Mouse (Mus musculus) lung, postnatal 14 days (tissue): ENCODE measurements around the gene Sergef.
A peak's percentile ranks its signal among the peaks of the same experiment; 100 is the strongest.
"Not testable (repeated sequence)": the region's sequence is repeated elsewhere in the genome, so short reads cannot be mapped to it uniquely, and the experiment has no call there.

Source experiments
- DNase-seq: peaks from one replicate; pipeline ENCODE4 v3.0.0; 2021

Gene Sergef

GRCm38 (mm10) chr7:46639692-46640031 is at the start of gene Sergef:
Gene Sergef, minus strand, starts transcription at chr7:46639807.
- peak; percentile 89 for DNase-seq

GRCm38 (mm10) chr7:46686827-46687226 is 47.2 kb upstream of the Sergef start:
- DNase-seq, result no peak

DNA sequence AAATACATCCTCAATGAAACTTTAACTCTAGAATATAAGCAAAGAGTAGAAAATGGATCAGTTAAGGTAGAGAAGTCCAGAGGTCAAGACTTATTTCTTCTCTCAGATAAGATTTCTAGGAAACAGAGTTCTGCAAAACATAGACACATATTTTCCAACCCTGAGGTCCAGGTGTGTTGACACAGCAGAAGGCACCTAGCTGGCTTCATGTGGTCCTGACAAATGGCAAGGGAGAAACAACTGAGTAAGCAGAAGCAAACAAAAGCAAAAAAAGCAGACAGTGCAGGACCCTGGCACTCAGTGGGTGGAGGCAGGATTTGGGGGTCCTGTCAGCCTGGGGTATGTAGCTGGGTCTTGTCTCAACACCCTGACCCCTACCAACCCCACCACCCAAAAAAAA is 41.1 kb upstream of the Sergef start:
- DNase-seq, result no peak

DNA sequence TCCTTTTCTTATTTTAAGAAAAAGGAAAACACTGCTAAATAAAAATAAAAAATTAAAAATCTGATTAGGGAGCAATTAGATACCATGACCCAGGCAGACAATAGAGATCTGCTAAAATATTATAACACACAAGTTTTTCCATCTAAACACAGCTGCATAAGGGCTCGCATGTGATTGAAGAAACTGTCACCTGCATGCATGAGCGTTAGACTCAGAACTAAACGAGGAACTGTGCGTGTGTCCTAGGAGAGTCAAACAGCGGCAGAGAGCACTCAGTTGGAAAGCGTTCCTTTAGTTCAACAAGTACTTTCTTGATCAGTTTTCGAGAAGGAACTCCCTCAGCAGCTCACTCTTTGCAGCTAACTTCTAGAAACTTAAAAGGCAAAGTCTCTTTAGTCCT is 39.4 kb upstream of the Sergef start:
- DNase-seq, result not testable (repeated sequence)

DNA sequence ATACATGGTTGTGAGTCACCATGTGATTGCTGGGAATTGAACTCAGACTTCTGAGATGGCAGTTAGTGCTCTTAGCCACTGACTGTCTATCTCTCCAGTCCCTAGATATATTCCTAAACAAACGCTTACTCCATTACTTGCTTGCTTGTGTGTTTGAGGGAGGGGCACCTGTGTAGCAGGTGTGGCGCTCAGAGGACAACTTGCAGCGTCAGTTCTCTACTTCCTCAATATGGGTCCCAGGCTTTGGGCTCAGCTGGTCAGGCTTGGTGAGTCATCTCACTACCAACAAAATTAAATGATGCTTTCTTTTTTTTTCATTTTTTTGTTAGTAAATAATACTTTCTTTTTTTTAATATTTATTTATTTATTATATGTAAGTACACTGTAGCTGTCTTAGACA is 38.8 kb upstream of the Sergef start:
- DNase-seq, result no peak

DNA sequence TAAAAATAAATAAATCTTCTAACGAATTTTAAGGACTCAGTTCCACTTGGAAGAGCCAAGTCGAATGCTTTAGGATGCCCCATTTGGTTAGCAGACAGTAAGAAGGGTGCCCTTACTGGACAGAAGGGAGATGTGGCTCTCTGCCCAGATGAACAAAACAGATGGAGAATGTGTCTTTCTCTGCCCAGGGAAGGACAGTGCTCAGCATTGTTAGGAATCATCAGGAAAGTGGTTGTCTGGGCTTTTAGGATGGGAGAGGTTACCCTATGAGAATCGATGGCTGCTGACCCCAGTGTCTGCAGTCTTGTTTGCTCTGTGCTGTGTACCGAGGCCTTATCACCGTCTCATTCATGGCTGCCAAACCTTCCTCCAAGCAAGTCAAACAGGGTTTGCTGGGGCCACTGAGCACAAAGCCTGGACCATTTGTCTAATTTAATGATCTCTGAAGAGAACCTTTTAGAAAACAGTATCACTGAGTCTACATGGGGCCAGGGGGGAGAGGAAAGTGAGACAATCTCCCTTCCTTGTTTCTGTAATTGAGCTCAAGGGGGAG is 37.3 kb upstream of the Sergef start:
- DNase-seq, result no peak

DNA sequence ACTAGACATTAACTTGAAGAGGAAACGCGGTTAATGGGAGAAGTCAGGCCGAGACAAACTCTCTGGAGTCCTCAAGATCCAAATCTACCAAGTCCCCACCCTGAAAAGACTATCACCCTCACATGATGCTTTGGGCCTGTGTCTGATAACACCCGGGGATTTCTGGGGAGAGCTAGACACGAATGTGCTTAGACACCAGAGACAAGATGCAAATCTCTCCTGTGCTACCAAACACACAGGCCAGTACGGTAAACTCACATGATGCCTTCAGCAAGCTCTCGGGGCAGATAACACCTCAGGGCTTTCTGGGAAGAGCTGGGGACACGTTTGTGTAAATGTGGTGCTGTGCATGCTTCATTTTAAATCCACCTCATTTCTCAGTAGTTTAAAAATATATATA is 36.3 kb upstream of the Sergef start:
- no peak for DNase-seq

DNA sequence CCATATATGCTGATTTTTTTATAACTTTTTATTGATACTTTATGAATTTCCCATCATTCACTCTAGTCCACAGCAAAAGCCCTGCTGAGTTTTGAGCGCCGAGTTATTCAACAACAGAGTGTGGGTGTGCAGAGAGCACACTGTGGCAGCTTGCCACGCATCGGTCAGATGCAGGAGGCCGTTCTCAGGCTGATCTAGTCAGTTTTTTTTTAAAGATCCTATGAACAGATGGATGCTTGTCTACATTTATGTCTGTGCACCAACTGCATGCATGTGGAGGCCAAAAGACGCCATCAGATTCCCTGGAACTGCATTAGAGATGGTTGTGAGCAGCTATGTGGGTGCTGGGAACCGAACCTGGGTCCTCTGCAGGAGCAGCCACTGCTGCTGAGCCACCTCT is 35.5 kb upstream of the Sergef start:
- no peak for DNase-seq

- DNase-seq, result no peak
Measured at GRCm38 (mm10) chr7:46672160-46672672, 32.6 kb upstream of the Sergef start, which contains the start of gene Tph1. Gene Tph1, minus strand, starts transcription at chr7:46672537.

- DNase-seq, result no peak
Measured at GRCm38 (mm10) chr7:46667256-46667655, 27.6 kb upstream of the Sergef start.

- DNase-seq, result peak; percentile 20
Measured at GRCm38 (mm10) chr7:46665236-46665635, 25.6 kb upstream of the Sergef start.

DNA sequence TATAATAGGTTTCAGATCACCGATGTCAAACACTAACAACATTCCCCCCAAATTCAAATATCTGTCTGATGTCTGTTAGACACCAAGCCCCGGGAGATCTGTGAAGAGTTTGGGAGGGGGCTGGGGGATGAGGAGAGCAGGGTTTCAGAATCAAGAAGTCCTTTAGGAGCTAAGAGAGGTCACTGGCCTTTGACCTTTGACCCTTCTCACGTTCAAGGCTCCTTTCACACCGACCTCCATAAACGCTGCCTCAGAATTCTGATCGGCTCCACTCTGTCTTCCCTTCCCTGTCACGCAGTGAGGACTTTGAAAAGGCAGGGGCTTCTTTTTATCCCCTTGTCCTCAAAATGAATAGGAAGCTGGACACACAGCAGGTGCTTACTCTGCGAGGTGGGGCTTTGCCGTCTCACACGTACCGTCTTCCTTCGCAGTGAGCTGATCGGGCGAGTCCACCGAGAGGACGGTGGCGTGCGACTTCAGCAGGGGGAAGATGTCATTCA is 22.0 kb upstream of the Sergef start:
- no peak for DNase-seq

DNA sequence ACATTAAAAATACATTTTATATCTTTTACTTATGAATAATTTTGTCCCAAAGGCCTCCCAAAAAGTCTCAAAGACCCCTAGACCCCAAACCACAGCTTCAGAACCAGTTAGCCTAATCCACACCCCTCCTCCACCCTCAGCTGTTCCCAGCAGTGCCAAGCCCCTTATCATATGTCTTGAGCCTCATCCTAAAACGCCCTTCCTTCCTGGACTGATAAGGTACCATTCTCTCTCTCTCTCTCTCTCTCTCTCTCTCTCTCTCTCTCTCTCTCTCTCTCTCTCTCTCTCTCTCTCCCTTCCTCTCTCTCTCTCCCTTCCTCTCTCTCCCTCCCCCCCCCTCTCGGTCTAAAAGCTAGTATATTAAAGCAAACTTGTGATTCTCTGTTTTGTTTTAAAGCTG is 12.7 kb upstream of the Sergef start:
- DNase-seq, result no peak

GRCm38 (mm10) chr7:46650231-46650630 is 10.6 kb upstream of the Sergef start:
- DNase-seq, result not testable (repeated sequence)

DNA sequence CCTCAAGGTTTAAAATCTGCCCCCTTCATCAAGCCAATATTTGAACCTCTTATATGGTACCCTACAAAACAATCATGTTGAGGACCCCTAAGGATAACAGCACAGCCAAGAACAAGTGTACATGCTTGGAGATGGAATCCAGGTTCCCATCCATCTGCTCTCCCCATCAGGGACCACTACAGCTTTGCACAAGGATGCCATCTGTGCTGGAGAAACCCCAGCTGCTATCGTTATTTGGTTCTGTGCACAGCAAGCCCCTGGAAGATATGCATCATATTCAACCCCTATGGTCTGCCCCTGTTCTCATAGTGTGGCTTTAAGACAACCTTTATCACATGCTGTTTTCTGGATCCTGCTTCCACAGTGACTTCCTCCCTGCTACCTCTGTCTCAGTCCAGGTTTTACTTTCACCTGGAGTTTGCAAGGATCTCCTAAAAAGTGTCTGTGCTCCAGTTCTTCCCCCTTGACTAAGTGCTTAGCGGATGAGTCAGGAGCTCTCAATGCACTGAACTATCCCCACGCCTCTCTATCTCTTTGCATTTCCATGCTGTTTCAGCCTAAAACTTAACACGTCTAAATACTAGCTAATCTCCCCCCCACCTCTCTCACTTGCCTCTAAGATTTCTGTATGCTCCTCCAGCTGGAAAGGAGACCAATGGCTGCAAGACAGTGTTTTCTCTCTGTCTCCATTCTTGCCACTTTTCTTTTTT is 9.0 kb upstream of the Sergef start:
- no peak for DNase-seq

GRCm38 (mm10) chr7:46643172-46643571 is 3.6 kb upstream of the Sergef start:
- DNase-seq, result no peak

DNA sequence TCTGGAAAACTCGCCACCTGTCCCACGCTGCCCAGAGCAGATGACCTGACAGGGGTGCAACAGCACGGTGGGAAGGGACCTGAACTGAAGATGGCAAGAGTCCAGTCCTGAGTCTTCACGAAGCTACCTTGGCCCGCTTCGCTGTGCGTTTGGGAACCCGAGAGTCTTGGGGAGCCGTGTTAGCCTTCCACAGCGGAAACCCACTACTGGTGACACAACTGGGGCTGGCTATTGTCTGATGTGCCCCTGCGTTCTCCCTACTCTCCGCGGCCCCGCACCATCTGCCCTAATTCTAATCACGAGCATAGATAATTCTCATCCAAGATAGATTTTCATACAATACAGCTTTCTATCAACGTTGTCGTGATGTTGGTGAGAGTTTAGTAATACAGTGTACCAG is 455 bp upstream of the Sergef start:
- DNase-seq, result no peak

- DNase-seq, result no peak
Measured at GRCm38 (mm10) chr7:46638889-46639691, 517 bp downstream of the Sergef start.

GRCm38 (mm10) chr7:46628375-46628975 is 11.1 kb downstream of the Sergef start:
- no peak for DNase-seq

DNA sequence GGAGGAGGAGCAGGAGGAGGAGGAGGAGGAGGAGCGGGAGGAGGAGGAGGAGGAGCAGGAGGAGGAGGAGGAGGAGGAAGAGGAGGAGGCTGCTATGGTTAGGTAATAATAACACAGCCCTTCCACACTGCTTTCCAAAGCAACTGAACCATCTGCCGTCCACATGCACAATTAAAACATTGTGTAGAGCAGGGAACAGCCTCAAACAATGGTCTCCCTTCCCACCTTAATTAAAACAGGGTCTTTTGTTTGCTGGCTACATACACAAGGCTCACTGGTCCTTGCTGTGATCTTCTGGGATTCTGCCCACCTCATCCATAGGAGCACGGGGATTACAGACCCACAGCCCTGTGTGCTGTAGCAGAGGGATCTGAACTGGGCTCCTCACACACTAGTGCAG is 15.6 kb downstream of the Sergef start:
- DNase-seq, result no peak

- DNase-seq, result no peak
Measured at GRCm38 (mm10) chr7:46618416-46619110, 21.0 kb downstream of the Sergef start.

- DNase-seq, result no peak
Measured at GRCm38 (mm10) chr7:46616429-46617005, 23.1 kb downstream of the Sergef start.
